Mouse (Mus musculus) CH12.LX (cell line): ENCODE results near the gene Fbxl17. TPM values are rescaled to one million over a fixed set of nuclear protein-coding genes. Genes with fewer than 3 reads are reported as not detected.
A peak's percentile ranks its signal among the peaks of the same experiment; 100 is the strongest.

Experiments used
- DNase-seq: peaks from one replicate; pipeline ENCODE4 v3.0.0-alpha.2; 2013; ENCODE audit errors: extremely low read depth
- H3K27ac ChIP-seq: 2 replicates; pipeline ENCODE4 v1.5.1; 2012; ENCODE audit warnings: low read depth, mild to moderate bottlenecking, control low read depth, moderate library complexity; ENCODE audit not compliant: insufficient read depth
- H3K27me3 ChIP-seq: replicated peaks from 2 replicates; pipeline ENCODE3; 2012; ENCODE audit warnings: inconsistent platforms
- H3K36me3 ChIP-seq, 2 experiments: replicated peaks in 1 of 2; 2 replicates each; pipeline versions ENCODE3 to v1.6.1; 2012; ENCODE audit warnings: inconsistent platforms in 1 of 2, low read length in 1 of 2, mild to moderate bottlenecking in 1 of 2, mixed read lengths in 1 of 2, moderate library complexity in 1 of 2; ENCODE audit not compliant: control insufficient read depth in 1 of 2, insufficient read depth in 1 of 2
- H3K4me1 ChIP-seq, 2 experiments: 2 replicates each; pipeline ENCODE4 v1.6.1; 2012; ENCODE audit warnings: inconsistent platforms in 1 of 2, moderate library complexity in 1 of 2; ENCODE audit not compliant: insufficient read depth in 2 of 2, control insufficient read depth in 1 of 2
- H3K4me2 ChIP-seq: 2 replicates; pipeline ENCODE4 v1.6.1; 2012; ENCODE audit warnings: low read depth, mild to moderate bottlenecking, control low read depth; ENCODE audit not compliant: poor library complexity, insufficient read depth, severe bottlenecking
- H3K4me3 ChIP-seq, 3 experiments: fragments of 150-350 bp in 1 of 3; sonication (generic) in 1 of 3; replicated peaks in 1 of 3; 2 replicates each; pipeline versions ENCODE3 to v1.5.1; 2011 to 2012; ENCODE audit warnings: low read depth in 2 of 3, low read length in 2 of 3, mild to moderate bottlenecking in 2 of 3, moderate library complexity in 2 of 3, control low read depth in 1 of 3, improper control_type of control experiment in 1 of 3, inconsistent platforms in 1 of 3, mixed read lengths in 1 of 3; ENCODE audit not compliant: poor library complexity in 1 of 3
- H3K79me2 ChIP-seq: replicated peaks from 2 replicates; pipeline ENCODE4 v1.6.1; 2012; ENCODE audit warnings: mild to moderate bottlenecking, moderate library complexity; ENCODE audit not compliant: control insufficient read depth, poor library complexity, insufficient read depth, severe bottlenecking; ENCODE audit errors: extremely low read depth
- H3K9ac ChIP-seq: 2 replicates; pipeline ENCODE4 v1.6.1; 2012; ENCODE audit warnings: low read depth, mild to moderate bottlenecking, control low read depth, moderate library complexity; ENCODE audit not compliant: insufficient read depth
- H3K9me3 ChIP-seq: replicated peaks from 2 replicates; pipeline ENCODE3; 2012; ENCODE audit warnings: low read length, inconsistent platforms, mixed read lengths
- BHLHE40 ChIP-seq: IDR thresholded peaks from 2 replicates; pipeline ENCODE4 v1.6.1; 2011; ENCODE audit warnings: mild to moderate bottlenecking, low read depth, low read length, improper control_type of control experiment
- CTCF ChIP-seq, 2 experiments: IDR thresholded peaks in 1 of 2; conservative IDR thresholded peaks in 1 of 2; 2 replicates each; pipeline ENCODE4 v1.5.1; 2011 to 2012; ENCODE audit warnings: low read depth in 2 of 2, low read length in 2 of 2, improper control_type of control experiment in 1 of 2, inconsistent platforms in 1 of 2, mild to moderate bottlenecking in 1 of 2, moderate library complexity in 1 of 2
- E2F4 ChIP-seq: IDR thresholded peaks from 2 replicates; pipeline ENCODE4 v1.6.1; 2011; ENCODE audit warnings: low read depth, low read length, improper control_type of control experiment; ENCODE audit not compliant: insufficient replicate concordance
- ELF1 ChIP-seq: IDR thresholded peaks from 2 replicates; pipeline ENCODE4 v1.6.1; 2014; ENCODE audit warnings: low read depth, mild to moderate bottlenecking, inconsistent platforms, low read length, improper control_type of control experiment
- EP300 ChIP-seq: IDR thresholded peaks from 2 replicates; pipeline ENCODE4 v1.6.1; 2011; ENCODE audit warnings: low read length, improper control_type of control experiment
- ETS1 ChIP-seq: conservative IDR thresholded peaks from 2 replicates; pipeline ENCODE4 v1.6.1; 2012; ENCODE audit warnings: low read depth, mild to moderate bottlenecking, inconsistent platforms, low read length, improper control_type of control experiment, moderate library complexity
- JUND ChIP-seq: conservative IDR thresholded peaks from 2 replicates; pipeline ENCODE4 v1.6.1; 2011; ENCODE audit warnings: low read depth, low read length, improper control_type of control experiment
- MAFK ChIP-seq: IDR thresholded peaks from 2 replicates; pipeline ENCODE4 v1.6.1; 2011; ENCODE audit warnings: low read length, improper control_type of control experiment; ENCODE audit not compliant: insufficient replicate concordance
- MYC ChIP-seq: IDR thresholded peaks from 2 replicates; pipeline ENCODE4 v1.6.1; 2011; ENCODE audit warnings: low read depth, mild to moderate bottlenecking, improper control_type of control experiment, low read length
- POLR2A ChIP-seq: IDR thresholded peaks from 2 replicates; pipeline ENCODE4 v1.6.1; 2011; ENCODE audit warnings: low read depth, mild to moderate bottlenecking, improper control_type of control experiment, low read length
- POLR2AphosphoS2 ChIP-seq: IDR thresholded peaks from 2 replicates; pipeline ENCODE4 v1.6.1; 2011; ENCODE audit warnings: low read depth, low read length, improper control_type of control experiment
- RAD21 ChIP-seq: IDR thresholded peaks from 2 replicates; pipeline ENCODE4 v1.6.1; 2011; ENCODE audit warnings: low read depth, mild to moderate bottlenecking, low read length, improper control_type of control experiment, moderate library complexity
- SIN3A ChIP-seq: IDR thresholded peaks from 2 replicates; pipeline ENCODE4 v1.6.1; 2012; ENCODE audit warnings: low read length, improper control_type of control experiment, inconsistent platforms
- SMC3 ChIP-seq: IDR thresholded peaks from 2 replicates; pipeline ENCODE4 v1.6.1; 2011; ENCODE audit warnings: low read depth, low read length, improper control_type of control experiment
- TBP ChIP-seq: conservative IDR thresholded peaks from 2 replicates; pipeline ENCODE4 v1.6.1; 2011; ENCODE audit warnings: low read depth, low read length, improper control_type of control experiment
- UBTF ChIP-seq: IDR thresholded peaks from 2 replicates; pipeline ENCODE4 v1.6.1; 2012; ENCODE audit warnings: low read depth, mild to moderate bottlenecking, inconsistent platforms, low read length, improper control_type of control experiment, moderate library complexity
- ZC3H11A ChIP-seq: IDR thresholded peaks from 2 replicates; pipeline ENCODE4 v1.6.1; 2012; ENCODE audit warnings: low read depth, mild to moderate bottlenecking, inconsistent platforms, low read length, improper control_type of control experiment
- ZMIZ1 ChIP-seq: IDR thresholded peaks from 2 replicates; pipeline ENCODE4 v1.6.1; 2012; ENCODE audit warnings: low read depth, mild to moderate bottlenecking, inconsistent platforms, low read length, improper control_type of control experiment
- ZNF384 ChIP-seq: IDR thresholded peaks from 2 replicates; pipeline ENCODE4 v1.6.1; 2012; ENCODE audit warnings: low read depth, low read length, improper control_type of control experiment, inconsistent platforms
- dilution Hi-C: fragments of 300-500 bp; cut with MboI; formaldehyde crosslinking; loops from 2 replicates; pipeline ENCODE4 v1.14.3; 2020; ENCODE audit warnings: low sequenced_read_pairs; ENCODE audit not compliant: extremely low pct_unique_long_range_greater_than_20kb, extremely low pct_ligation_motif_present
- in situ Hi-C: fragments of 300-500 bp; cut with MboI; formaldehyde crosslinking; loops from 3 replicates; pipeline ENCODE4 v1.14.3; 2019; ENCODE audit warnings: low sequenced_read_pairs, low pct_ligation_motif_present, low pct_unique_long_range_greater_than_20kb, mixed read lengths
- polyA plus RNA-seq: library from polyadenylated mRNA; unstranded; fragments of >175 nt; gene quantifications from 2 replicates; pipeline ENCODE4 v1.2.1, GENCODE M21; 2012; ENCODE audit warnings: low read depth; ENCODE audit not compliant: insufficient read length
- total RNA-seq, 2 experiments: library from RNA; depleted of rRNA; stranded (reverse); fragments of 300-350 nt in 1 of 2; fragments of >200 nt in 1 of 2; gene quantifications; 2 replicates each; pipeline ENCODE4 v1.2.3; 2012 to 2014

Gene Fbxl17
- total RNA-seq (2012; rRNA removed) (4.0 and 4.5 TPM in 2 replicates), total RNA-seq (2014; rRNA removed) (4.3 and 4.5 TPM in 2 replicates), polyA plus RNA-seq (4.7 and 6.9 TPM in 2 replicates)

GRCm38 (mm10) chr17:63499636-63500155, at the start of gene Fbxl17:
Gene Fbxl17, minus strand, starts transcription at chr17:63500017.
- Histone ChIP-seq H3K9ac (peak within 1 kb of the TSS; percentile 92), H3K4me2 (peak within 1 kb of the TSS; percentile 95), H3K9me3 (no peaks in the 10 kb centered on the region), H3K27me3 (no peaks in the 10 kb centered on the region), H3K36me3 (peaks cover 0 to 10% of the 10 kb centered on the region in 2 experiments), H3K4me1 (peaks cover 5 to 24% of the 10 kb centered on the region in 2 experiments), H3K4me3 (peak within 1 kb of the TSS; percentile 71 to 91 (median 76)), H3K79me2 (peaks cover 18% of the 10 kb centered on the region), H3K27ac (peak within 1 kb of the TSS; percentile 71)
- in situ Hi-C loops (no loop called here), dilution Hi-C loops (no loop called here)
- DNase-seq, result no peak
- TF ChIP-seq ELF1 (no peak), UBTF (0 out of 2 replicates have a peak, but pooled peaks have one; percentile 24)

GRCm38 (mm10) chr17:63547465-63547864, 47.6 kb upstream of the Fbxl17 start:
- TF ChIP-seq ZNF384 (peak; percentile 46), ELF1 (no peak), CTCF (conservative IDR thresholded peaks at IDR 0.05 in 1 of 2, IDR thresholded peaks at IDR 0.05 in 1 of 2; ENCODE audit: low read depth in 2 of 2, low read length in 2 of 2) (peak; percentile 45 to 78), ZC3H11A (peak; percentile 53), RAD21 (peak; percentile 92), MAFK (no peak), SIN3A (no peak), POLR2AphosphoS2 (no peak), ETS1 (no peak), SMC3 (peak; percentile 75), TBP (no peak)
- Histone ChIP-seq H3K27me3 (no peaks in the 10 kb centered on the region), H3K9ac (no peak overlapping the region), H3K79me2 (no peaks in the 10 kb centered on the region), H3K4me3 (no peak overlapping the region), H3K9me3 (peaks cover 6% of the 10 kb centered on the region), H3K36me3 (no peaks in the 10 kb centered on the region), H3K4me2 (no peak overlapping the region), H3K4me1 (no peaks in the 10 kb centered on the region), H3K27ac (no peak overlapping the region)
- dilution Hi-C loops (no loop called here), in situ Hi-C loops (no loop called here)
- DNase-seq, result peak; percentile 37

GRCm38 (mm10) chr17:63534576-63535265, 34.9 kb upstream of the Fbxl17 start:
- H3K27me3 ChIP-seq, result no peaks in the 10 kb centered on the region
- in situ Hi-C loops, result no loop called here
- no peaks in the 10 kb centered on the region for H3K9me3 ChIP-seq
- no peak overlapping the region for H3K9ac ChIP-seq
- no peak overlapping the region for H3K4me2 ChIP-seq
- TF ChIP-seq MYC (no peak), JUND (no peak), POLR2A (no peak), MAFK (no peak), E2F4 (no peak), ZMIZ1 (no peak), EP300 (no peak), BHLHE40 (no peak)
- no peaks in the 10 kb centered on the region for H3K36me3 ChIP-seq
- dilution Hi-C loops, result no loop called here
- no peak overlapping the region for H3K4me3 ChIP-seq
- H3K27ac ChIP-seq, result no peak overlapping the region
- H3K79me2 ChIP-seq, result no peaks in the 10 kb centered on the region
- no peak for DNase-seq
- peaks cover 4 to 6% of the 10 kb centered on the region in 2 experiments; a peak in 3 of 4 replicates for H3K4me1 ChIP-seq
